Mouse (Mus musculus): ENCODE measurements around the gene Ostc. TPM values are rescaled to one million over a fixed set of nuclear protein-coding genes. Genes with fewer than 3 reads are reported as not detected.

Ostc gene
- polyA plus RNA-seq, 1 experiment from 2014 or later = 327 TPM

DNA sequence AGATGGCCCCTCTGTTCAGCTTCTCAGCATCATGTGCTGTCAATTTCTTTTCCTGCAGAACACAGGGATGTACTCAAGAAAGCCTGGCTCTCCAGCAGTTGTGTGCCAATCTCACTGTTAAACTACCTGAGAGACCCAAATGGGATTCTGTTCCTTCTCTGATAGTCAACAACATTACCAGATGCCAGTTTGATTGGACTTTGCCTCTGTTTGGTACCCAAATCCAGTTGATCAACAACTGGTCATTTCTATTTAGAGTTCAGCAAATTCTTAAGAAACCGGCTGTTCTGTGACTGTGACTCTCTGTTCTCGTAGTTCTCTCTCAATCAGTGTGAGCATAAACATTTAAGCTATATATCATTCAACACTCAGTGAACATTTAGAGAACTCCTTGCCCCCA, 28.0 kb downstream of the Ostc start:
- Histone ChIP-seq H3K4me1 (replicated peaks; ENCODE audit: control insufficient read depth, insufficient read depth, low read length) (no peaks in the 10 kb centered on the region), H3K9ac (ENCODE audit: low read depth, low read length) (no peak overlapping the region), H3K9me3 (ENCODE audit: control insufficient read depth, low read length) (no peaks in the 10 kb centered on the region), H3K4me2 (replicated peaks; ENCODE audit: low read depth, low read length) (no peak overlapping the region), H3K27ac (ENCODE audit: low read depth, low read length) (no peak overlapping the region), H3K27me3 (ENCODE audit: control insufficient read depth, insufficient read depth, low read length) (no peaks in the 10 kb centered on the region), H3K36me3 (ENCODE audit: control insufficient read depth, insufficient read depth, low read length) (no peaks in the 10 kb centered on the region), H3K4me3 (ENCODE audit: low read depth, low read length) (no peak overlapping the region)
- ATAC-seq (ENCODE audit: low FRiP score) (no peak), DNase-seq (ENCODE audit: low spot score) (no peak)
- 93% methylated on average over 2 of the region's 2 CpGs for WGBS

DNA sequence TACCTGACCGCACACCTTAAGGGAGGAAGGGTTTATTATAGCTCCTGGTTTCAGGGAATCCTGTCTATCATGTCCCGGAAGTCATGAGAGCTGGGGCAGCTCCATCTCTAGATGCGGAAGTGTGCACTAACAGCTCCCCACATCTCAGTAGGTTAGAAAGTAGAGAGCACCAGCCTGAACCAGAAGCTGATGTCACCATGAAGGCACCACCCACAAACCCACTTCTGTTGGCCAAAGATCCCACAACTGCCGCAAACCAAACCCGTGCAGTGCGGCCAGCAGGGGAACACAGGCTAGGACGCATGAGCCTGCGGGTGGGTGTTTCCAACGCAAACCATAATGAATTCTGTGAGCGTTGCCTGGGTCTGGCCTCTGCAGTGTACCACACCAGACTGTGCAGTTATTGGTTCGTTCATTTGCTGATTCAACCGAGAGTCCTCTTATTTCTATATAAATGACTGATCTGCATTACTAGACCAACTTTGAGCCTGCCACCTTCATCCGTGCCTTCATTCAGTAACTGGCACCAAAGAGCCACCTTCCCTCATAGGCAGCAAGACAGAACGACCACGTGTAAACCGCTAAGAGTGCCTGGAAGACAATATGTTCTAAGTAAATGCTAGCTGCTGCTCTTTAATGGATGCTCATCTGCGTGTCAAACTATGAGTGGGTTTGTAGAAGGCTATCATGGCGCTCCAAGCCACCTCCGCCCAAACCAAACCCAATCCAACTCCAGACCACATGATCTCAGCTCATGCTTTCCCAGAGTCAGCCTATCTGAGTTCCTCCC, 31.4 kb downstream of the Ostc start:
- ATAC-seq (ENCODE audit: low FRiP score) (no peak), DNase-seq (ENCODE audit: low spot score) (no peak)
- H3K9ac ChIP-seq (ENCODE audit: low read depth, low read length) = no peak overlapping the region
- H3K9me3 ChIP-seq (ENCODE audit: control insufficient read depth, low read length) = no peaks in the 10 kb centered on the region
- no peak overlapping the region for H3K4me3 ChIP-seq (ENCODE audit: low read depth, low read length)
- no peak overlapping the region for H3K4me2 ChIP-seq (replicated peaks; ENCODE audit: low read depth, low read length)
- H3K36me3 ChIP-seq (ENCODE audit: control insufficient read depth, insufficient read depth, low read length) = no peaks in the 10 kb centered on the region
- no peaks in the 10 kb centered on the region for H3K4me1 ChIP-seq (replicated peaks; ENCODE audit: control insufficient read depth, insufficient read depth, low read length)
- no peak overlapping the region for H3K27ac ChIP-seq (ENCODE audit: low read depth, low read length)
- no peaks in the 10 kb centered on the region for H3K27me3 ChIP-seq (ENCODE audit: control insufficient read depth, insufficient read depth, low read length)
- WGBS = 94% methylated on average over 19 of the region's 19 CpGs

DNA sequence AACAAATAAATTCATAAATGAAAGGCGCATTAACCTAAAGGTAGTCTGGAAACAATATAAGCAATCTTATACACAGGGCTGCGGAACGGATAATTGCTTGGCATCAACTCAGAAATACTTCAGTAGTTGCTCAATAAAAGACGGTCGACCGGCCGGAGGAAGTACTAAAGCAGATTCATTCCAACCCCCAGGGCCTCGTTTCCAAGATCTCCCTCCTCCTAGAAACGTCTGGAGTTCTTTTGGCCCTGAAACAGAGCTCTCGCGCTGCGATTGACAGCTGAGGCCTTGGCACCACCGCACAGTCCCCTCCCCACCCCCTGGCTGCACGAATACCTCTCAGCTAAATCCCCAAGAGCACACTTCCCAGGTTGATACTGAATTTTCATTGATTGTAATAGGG, 38.0 kb downstream of the Ostc start:
- Histone ChIP-seq H3K36me3 (ENCODE audit: control insufficient read depth, insufficient read depth, low read length) (no peaks in the 10 kb centered on the region), H3K4me2 (replicated peaks; ENCODE audit: low read depth, low read length) (no peak overlapping the region), H3K4me3 (ENCODE audit: low read depth, low read length) (no peak overlapping the region), H3K27ac (ENCODE audit: low read depth, low read length) (no peak overlapping the region), H3K9ac (ENCODE audit: low read depth, low read length) (no peak overlapping the region), H3K27me3 (ENCODE audit: control insufficient read depth, insufficient read depth, low read length) (no peaks in the 10 kb centered on the region), H3K4me1 (replicated peaks; ENCODE audit: control insufficient read depth, insufficient read depth, low read length) (no peaks in the 10 kb centered on the region), H3K9me3 (ENCODE audit: control insufficient read depth, low read length) (no peaks in the 10 kb centered on the region)
- DNase-seq (ENCODE audit: low spot score) (no peak), ATAC-seq (ENCODE audit: low FRiP score) (no peak)
- 72% methylated on average over 14 of the region's 14 CpGs for WGBS

DNA sequence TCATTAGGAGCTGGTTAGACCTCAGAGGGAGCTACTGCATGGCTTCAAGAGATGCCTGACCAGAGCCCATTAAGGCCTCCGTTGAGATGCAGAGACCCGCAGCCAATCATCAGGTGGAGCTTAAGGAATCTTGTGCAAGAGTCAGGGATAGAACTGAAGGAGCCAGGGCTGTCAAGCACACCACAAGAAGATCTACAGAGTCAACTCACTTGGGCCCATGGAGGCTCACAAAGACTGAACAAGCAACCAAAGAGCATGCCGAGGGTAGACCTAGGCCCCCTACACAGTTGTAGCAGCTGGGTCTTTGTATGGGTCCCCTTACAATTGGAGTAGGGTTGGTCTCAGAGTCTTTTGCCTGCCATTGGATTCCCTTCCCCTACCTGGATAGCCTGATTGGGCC, 46.7 kb downstream of the Ostc start:
- H3K9ac ChIP-seq (ENCODE audit: low read depth, low read length) = no peak overlapping the region
- no peaks in the 10 kb centered on the region for H3K9me3 ChIP-seq (ENCODE audit: control insufficient read depth, low read length)
- H3K27me3 ChIP-seq (ENCODE audit: control insufficient read depth, insufficient read depth, low read length) = no peaks in the 10 kb centered on the region
- no peak overlapping the region for H3K4me2 ChIP-seq (replicated peaks; ENCODE audit: low read depth, low read length)
- H3K27ac ChIP-seq (ENCODE audit: low read depth, low read length) = no peak overlapping the region
- no peak for DNase-seq (ENCODE audit: low spot score)
- no peak overlapping the region for H3K4me3 ChIP-seq (ENCODE audit: low read depth, low read length)
- H3K36me3 ChIP-seq (ENCODE audit: control insufficient read depth, insufficient read depth, low read length) = no peaks in the 10 kb centered on the region
- ATAC-seq (ENCODE audit: low FRiP score) = no peak
- H3K4me1 ChIP-seq (replicated peaks; ENCODE audit: control insufficient read depth, insufficient read depth, low read length) = no peaks in the 10 kb centered on the region
- 93% methylated on average over 3 of the region's 3 CpGs for WGBS

DNA sequence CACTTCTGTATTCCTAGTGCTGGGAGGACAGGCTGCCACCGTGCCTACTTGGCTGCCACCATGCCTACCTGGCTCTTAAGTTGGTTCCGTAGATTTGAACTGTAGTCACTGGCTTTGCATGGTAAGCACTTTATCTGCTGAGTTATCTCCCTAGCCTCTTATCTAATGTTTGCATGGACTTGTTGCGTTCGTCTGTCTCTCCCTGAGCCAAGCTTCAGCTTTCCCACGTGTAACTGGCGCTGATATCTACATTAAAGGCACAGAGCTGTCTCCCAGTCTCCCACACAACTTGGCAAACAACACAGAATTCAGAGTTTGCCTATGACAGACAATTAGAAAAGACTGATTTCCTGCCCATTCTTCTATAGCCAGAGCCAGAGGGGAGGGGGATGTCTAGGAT, 48.6 kb downstream of the Ostc start:
- no peak for DNase-seq (ENCODE audit: low spot score)
- 89% methylated on average over 6 of the region's 6 CpGs for WGBS
- no peak overlapping the region for H3K4me3 ChIP-seq (ENCODE audit: low read depth, low read length)
- H3K27ac ChIP-seq (ENCODE audit: low read depth, low read length) = no peak overlapping the region
- no peaks in the 10 kb centered on the region for H3K9me3 ChIP-seq (ENCODE audit: control insufficient read depth, low read length)
- H3K4me2 ChIP-seq (replicated peaks; ENCODE audit: low read depth, low read length) = no peak overlapping the region
- H3K36me3 ChIP-seq (ENCODE audit: control insufficient read depth, insufficient read depth, low read length) = no peaks in the 10 kb centered on the region
- ATAC-seq (ENCODE audit: low FRiP score) = no peak
- no peaks in the 10 kb centered on the region for H3K27me3 ChIP-seq (ENCODE audit: control insufficient read depth, insufficient read depth, low read length)
- H3K4me1 ChIP-seq (replicated peaks; ENCODE audit: control insufficient read depth, insufficient read depth, low read length) = no peaks in the 10 kb centered on the region
- H3K9ac ChIP-seq (ENCODE audit: low read depth, low read length) = no peak overlapping the region

DNA sequence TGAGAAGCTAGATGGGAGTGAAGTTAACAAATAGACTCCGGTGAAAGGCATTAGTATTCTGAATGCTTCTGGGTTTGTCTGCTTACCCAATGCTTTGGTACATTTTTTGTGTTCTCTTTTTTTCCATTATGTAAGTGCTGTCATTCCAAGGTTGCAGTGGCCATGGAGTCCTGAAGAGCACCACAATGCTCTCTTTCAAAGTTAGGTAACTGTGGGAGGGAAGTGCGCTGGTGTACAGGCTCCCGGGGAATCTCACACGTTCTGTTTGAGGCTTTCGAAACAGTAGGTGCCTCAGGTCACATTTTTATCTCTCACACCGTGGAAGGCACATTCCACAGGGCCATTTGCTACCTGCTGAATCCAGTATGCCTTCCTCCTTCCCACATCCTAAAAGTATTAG, 59.7 kb downstream of the Ostc start:
- no peak overlapping the region for H3K27ac ChIP-seq (ENCODE audit: low read depth, low read length)
- ATAC-seq (ENCODE audit: low FRiP score) (no peak), DNase-seq (ENCODE audit: low spot score) (no peak)
- no peak overlapping the region for H3K4me3 ChIP-seq (ENCODE audit: low read depth, low read length)
- no peak overlapping the region for H3K9ac ChIP-seq (ENCODE audit: low read depth, low read length)
- 58% methylated on average over 6 of the region's 6 CpGs for WGBS
- H3K9me3 ChIP-seq (ENCODE audit: control insufficient read depth, low read length) = no peaks in the 10 kb centered on the region
- no peak overlapping the region for H3K4me2 ChIP-seq (replicated peaks; ENCODE audit: low read depth, low read length)
- no peaks in the 10 kb centered on the region for H3K27me3 ChIP-seq (ENCODE audit: control insufficient read depth, insufficient read depth, low read length)
- no peaks in the 10 kb centered on the region for H3K4me1 ChIP-seq (replicated peaks; ENCODE audit: control insufficient read depth, insufficient read depth, low read length)
- H3K36me3 ChIP-seq (ENCODE audit: control insufficient read depth, insufficient read depth, low read length) = no peaks in the 10 kb centered on the region

DNA sequence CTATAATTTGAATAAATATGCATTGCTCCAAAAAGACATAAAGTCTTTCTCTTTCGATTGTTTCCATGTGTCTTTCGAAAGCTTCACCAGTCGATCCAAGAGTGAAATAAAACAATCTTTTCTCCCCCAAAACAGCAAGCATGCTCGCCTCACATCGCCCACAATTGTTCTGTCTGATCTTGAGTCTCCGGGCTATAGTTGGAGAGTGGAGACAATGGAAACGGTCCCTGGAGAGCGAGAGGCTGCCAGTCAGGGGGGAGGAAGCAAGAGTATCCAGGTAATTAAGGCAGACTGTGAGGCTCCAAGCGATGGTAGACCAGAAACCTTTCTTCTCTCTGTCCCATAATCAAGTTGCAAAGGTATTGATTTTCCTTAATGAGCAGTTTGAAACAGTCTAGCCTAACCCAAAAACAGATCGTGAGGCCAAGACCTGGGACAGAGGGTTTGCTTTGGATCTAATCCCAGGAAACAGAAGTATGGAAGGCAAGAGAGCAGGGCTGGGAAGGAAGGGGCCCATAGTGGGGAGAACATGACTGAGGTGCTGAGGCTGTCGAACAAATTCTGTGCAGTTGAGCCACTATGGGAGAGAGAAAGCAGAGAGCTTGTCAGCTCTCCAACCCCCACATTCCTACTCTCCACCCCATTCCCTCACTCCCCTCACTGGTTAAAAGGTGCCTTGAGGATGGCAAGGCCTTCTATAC, 63.0 kb downstream of the Ostc start:
- Histone ChIP-seq H3K4me3 (ENCODE audit: low read depth, low read length) (no peak overlapping the region), H3K9ac (ENCODE audit: low read depth, low read length) (no peak overlapping the region), H3K9me3 (ENCODE audit: control insufficient read depth, low read length) (no peaks in the 10 kb centered on the region), H3K27ac (ENCODE audit: low read depth, low read length) (no peak overlapping the region), H3K4me1 (replicated peaks; ENCODE audit: control insufficient read depth, insufficient read depth, low read length) (no peaks in the 10 kb centered on the region), H3K27me3 (ENCODE audit: control insufficient read depth, insufficient read depth, low read length) (no peaks in the 10 kb centered on the region), H3K36me3 (ENCODE audit: control insufficient read depth, insufficient read depth, low read length) (no peaks in the 10 kb centered on the region), H3K4me2 (replicated peaks; ENCODE audit: low read depth, low read length) (no peak overlapping the region)
- WGBS = 73% methylated on average over 11 of the region's 11 CpGs
- DNase-seq (ENCODE audit: low spot score) = no peak
- no peak for ATAC-seq (ENCODE audit: low FRiP score)
